Mouse (Mus musculus) neural tube, embryonic 12.5 days (tissue): ENCODE measurements around the gene Fam83e. TPM values are rescaled to one million over a fixed set of nuclear protein-coding genes. Genes with fewer than 3 reads are reported as not detected.

Experiments used
- ATAC-seq: fragments of 200-750 bp; cut with Nextera tagmentation; 2 replicates; pipeline ENCODE4 v1.8.0; 2017; ENCODE audit warnings: low read depth, mild to moderate bottlenecking, moderate TSS enrichment, moderate library complexity; ENCODE audit not compliant: low FRiP score
- H3K27ac ChIP-seq: fragments of 300-500 bp; sonication (generic); 2 replicates; pipeline ENCODE4 v1.5.1; 2016
- H3K27me3 ChIP-seq: fragments of 300-500 bp; sonication (generic); replicated peaks from 2 replicates; pipeline ENCODE4 v1.6.1; 2016; ENCODE audit warnings: mild to moderate bottlenecking
- H3K36me3 ChIP-seq: fragments of 300-500 bp; sonication (generic); 2 replicates; pipeline ENCODE4 v1.6.1; 2016; ENCODE audit warnings: mild to moderate bottlenecking
- H3K4me1 ChIP-seq: fragments of 300-500 bp; sonication (generic); 2 replicates; pipeline ENCODE4 v1.6.1; 2016
- H3K4me2 ChIP-seq: fragments of 300-500 bp; sonication (generic); replicated peaks from 2 replicates; pipeline ENCODE4 v1.6.1; 2016; ENCODE audit warnings: mild to moderate bottlenecking
- H3K4me3 ChIP-seq: fragments of 300-500 bp; sonication (generic); 2 replicates; pipeline ENCODE4 v1.5.1; 2016
- H3K9ac ChIP-seq: fragments of 300-500 bp; sonication (generic); 2 replicates; pipeline ENCODE4 v1.6.1; 2016; ENCODE audit warnings: mild to moderate bottlenecking
- H3K9me3 ChIP-seq: fragments of 300-500 bp; sonication (generic); 2 replicates; pipeline ENCODE4 v1.6.1; 2016; ENCODE audit warnings: mild to moderate bottlenecking
- WGBS: fragments of 180-500 bp; shearing (Covaris S2); methylation state at CpG from one replicate; pipeline ENCODE4 v1.1.7; 2016; 5-methylcytosine and 5-hydroxymethylcytosine counted together
- polyA plus RNA-seq: library from polyadenylated mRNA; unstranded; fragments of >200 nt; fragmentation: Nextera tagmentation; extraction: Ambion mirVana; gene quantifications from 2 replicates; pipeline ENCODE4 v1.2.1, GENCODE M21; 2016

The Fam83e gene
- 0.94 and 1.00 TPM in 2 replicates for polyA plus RNA-seq

GRCm38 (mm10) chr7:45720413-45721233 is at the start of gene Fam83e:
Gene Fam83e (plus strand): TSS chr7:45721212.
- Histone ChIP-seq H3K4me3 (no peak within 1 kb of the TSS), H3K4me1 (peaks cover 32% of the 10 kb centered on the region), H3K4me2 (no peak within 1 kb of the TSS; the same call in 1 of the 2 replicates), H3K9ac (0 out of 2 replicates have a peak within 1 kb of the TSS, but pooled peaks have one; percentile 92), H3K27me3 (no peaks in the 10 kb centered on the region), H3K27ac (no peak within 1 kb of the TSS), H3K9me3 (no peaks in the 10 kb centered on the region), H3K36me3 (peaks cover 66% of the 10 kb centered on the region)
- WGBS: 83% methylated on average over 14 of the region's 14 CpGs
- ATAC-seq: no peak

- Histone ChIP-seq H3K27me3 (no peaks in the 10 kb centered on the region; the same call in 1 of the 2 replicates), H3K9ac (no peak overlapping the region), H3K9me3 (no peaks in the 10 kb centered on the region), H3K4me1 (peaks cover 6% of the 10 kb centered on the region; the same call in 1 of the 2 replicates), H3K27ac (no peak overlapping the region), H3K4me3 (no peak overlapping the region), H3K36me3 (no peaks in the 10 kb centered on the region), H3K4me2 (no peak overlapping the region)
- no peak for ATAC-seq
- WGBS: 70% methylated on average over 7 of the region's 7 CpGs
Observed at GRCm38 (mm10) chr7:45677627-45678295, 43.3 kb upstream of the Fam83e start.

- ATAC-seq: no peak
- no peaks in the 10 kb centered on the region for H3K9me3 ChIP-seq
- H3K4me3 ChIP-seq: no peak overlapping the region
- peaks cover 6% of the 10 kb centered on the region; the same call in 1 of the 2 replicates for H3K4me1 ChIP-seq
- H3K27ac ChIP-seq: no peak overlapping the region
- H3K4me2 ChIP-seq: no peak overlapping the region
- H3K27me3 ChIP-seq: no peaks in the 10 kb centered on the region; the same call in 1 of the 2 replicates
- WGBS: 89% methylated on average over 14 of the region's 14 CpGs
- H3K9ac ChIP-seq: no peak overlapping the region
- H3K36me3 ChIP-seq: no peaks in the 10 kb centered on the region
Observed at GRCm38 (mm10) chr7:45678513-45678912, 42.5 kb upstream of the Fam83e start.

- Histone ChIP-seq H3K27ac (no peak overlapping the region), H3K9me3 (no peaks in the 10 kb centered on the region), H3K9ac (no peak overlapping the region), H3K4me1 (peaks cover 6% of the 10 kb centered on the region; the same call in 1 of the 2 replicates), H3K27me3 (no peaks in the 10 kb centered on the region), H3K4me3 (no peak overlapping the region), H3K4me2 (no peak overlapping the region), H3K36me3 (no peaks in the 10 kb centered on the region)
- no peak for ATAC-seq
- 76% methylated on average over 14 of the region's 14 CpGs for WGBS
Observed at GRCm38 (mm10) chr7:45679966-45680621, 40.9 kb upstream of the Fam83e start.

GRCm38 (mm10) chr7:45681046-45681736 is 39.8 kb upstream of the Fam83e start:
- Histone ChIP-seq H3K4me2 (no peak overlapping the region), H3K36me3 (no peaks in the 10 kb centered on the region), H3K9ac (no peak overlapping the region), H3K4me3 (no peak overlapping the region), H3K4me1 (peaks cover 11% of the 10 kb centered on the region), H3K27me3 (no peaks in the 10 kb centered on the region), H3K9me3 (no peaks in the 10 kb centered on the region), H3K27ac (no peak overlapping the region)
- WGBS: 89% methylated on average over 8 of the region's 8 CpGs
- no peak for ATAC-seq

- peak overlapping the region; percentile 33; the same call in 1 of the 2 replicates for H3K9ac ChIP-seq
- H3K27me3 ChIP-seq: no peaks in the 10 kb centered on the region
- 31% methylated on average over 14 of the region's 14 CpGs for whole genome bisulfite sequencing
- H3K4me1 ChIP-seq: peaks cover 19% of the 10 kb centered on the region
- no peaks in the 10 kb centered on the region for H3K36me3 ChIP-seq
- H3K27ac ChIP-seq: no peak overlapping the region
- peak; percentile 78 for ATAC-seq
- peak overlapping the region; percentile 47 for H3K4me2 ChIP-seq
- no peaks in the 10 kb centered on the region for H3K9me3 ChIP-seq
- no peak overlapping the region for H3K4me3 ChIP-seq
Observed at GRCm38 (mm10) chr7:45682144-45683126, 38.6 kb upstream of the Fam83e start.

GRCm38 (mm10) chr7:45683396-45684050 is 37.5 kb upstream of the Fam83e start, which contains the start of gene Ntn5:
Gene Ntn5 (plus strand): TSS chr7:45684022.
- no peaks in the 10 kb centered on the region for H3K27me3 ChIP-seq
- no peak for ATAC-seq
- H3K36me3 ChIP-seq: no peaks in the 10 kb centered on the region
- whole genome bisulfite sequencing: 79% methylated on average over 7 of the region's 7 CpGs
- peaks cover 19% of the 10 kb centered on the region for H3K4me1 ChIP-seq
- H3K27ac ChIP-seq: no peak within 1 kb of the TSS
- 0 out of 2 replicates have a peak within 1 kb of the TSS, but pooled peaks have one; percentile 7 for H3K9ac ChIP-seq
- H3K4me3 ChIP-seq: no peak within 1 kb of the TSS
- no peaks in the 10 kb centered on the region for H3K9me3 ChIP-seq
- peak within 1 kb of the TSS; percentile 47; the same call in 1 of the 2 replicates for H3K4me2 ChIP-seq

GRCm38 (mm10) chr7:45685811-45686210 is 35.2 kb upstream of the Fam83e start:
- Histone ChIP-seq H3K4me2 (0 out of 2 replicates have a peak overlapping the region, but pooled peaks have one; percentile 10), H3K9ac (no peak overlapping the region), H3K9me3 (no peaks in the 10 kb centered on the region), H3K27ac (no peak overlapping the region), H3K4me3 (no peak overlapping the region), H3K36me3 (no peaks in the 10 kb centered on the region), H3K27me3 (no peaks in the 10 kb centered on the region), H3K4me1 (peaks cover 19% of the 10 kb centered on the region)
- WGBS: 56% methylated on average over 10 of the region's 10 CpGs
- ATAC-seq: no peak

- Histone ChIP-seq H3K27ac (no peak overlapping the region), H3K36me3 (no peaks in the 10 kb centered on the region), H3K27me3 (no peaks in the 10 kb centered on the region), H3K9me3 (no peaks in the 10 kb centered on the region), H3K4me3 (no peak overlapping the region), H3K4me2 (no peak overlapping the region), H3K4me1 (peaks cover 19% of the 10 kb centered on the region), H3K9ac (no peak overlapping the region)
- ATAC-seq: no peak
- WGBS: 69% methylated on average over 3 of the region's 3 CpGs
Observed at GRCm38 (mm10) chr7:45686841-45687240, 34.2 kb upstream of the Fam83e start.

- Histone ChIP-seq H3K4me3 (no peak overlapping the region), H3K4me2 (no peak overlapping the region), H3K27ac (no peak overlapping the region), H3K36me3 (no peaks in the 10 kb centered on the region), H3K9ac (no peak overlapping the region), H3K9me3 (no peaks in the 10 kb centered on the region), H3K27me3 (no peaks in the 10 kb centered on the region), H3K4me1 (peaks cover 13% of the 10 kb centered on the region)
- no peak for ATAC-seq
- WGBS: 61% methylated on average over 6 of the region's 6 CpGs
Observed at GRCm38 (mm10) chr7:45689099-45689498, 31.9 kb upstream of the Fam83e start.
